Mouse (Mus musculus) heart, adult 2 months (tissue): Measurements from ENCODE around the gene Zkscan17. TPM values are rescaled to one million over a fixed set of nuclear protein-coding genes. Genes with fewer than 3 reads are reported as not detected.
A peak's percentile ranks its signal among the peaks of the same experiment; 100 is the strongest.

ENCODE experiments used
- DNase-seq, 2 experiments: peaks; one replicate each; pipeline ENCODE4 v3.0.0; 2021
- H3K27ac ChIP-seq: fragments of 200-600 bp; 2 replicates; pipeline ENCODE4 v1.8.1; 2022
- H3K27me3 ChIP-seq: fragments of 200-500 bp; 2 replicates; pipeline ENCODE4 v1.6.1; 2012; ENCODE audit warnings: mild to moderate bottlenecking, low read length, inconsistent platforms, mixed read lengths; ENCODE audit not compliant: control insufficient read depth, insufficient read depth
- H3K36me3 ChIP-seq: fragments of 200-500 bp; 2 replicates; pipeline ENCODE4 v1.6.1; 2012; ENCODE audit warnings: low read length, inconsistent platforms; ENCODE audit not compliant: control insufficient read depth, insufficient read depth
- H3K4me1 ChIP-seq: fragments of 200-500 bp; 2 replicates; pipeline ENCODE4 v1.6.1; 2011; ENCODE audit warnings: low read length; ENCODE audit not compliant: control insufficient read depth, insufficient read depth
- H3K4me3 ChIP-seq: fragments of 200-600 bp; 2 replicates; pipeline ENCODE4 v1.8.1; 2022
- H3K79me2 ChIP-seq: fragments of 200-500 bp; replicated peaks from 2 replicates; pipeline ENCODE4 v1.6.1; 2012; ENCODE audit warnings: mild to moderate bottlenecking, inconsistent platforms, low read length, moderate library complexity, mixed read lengths; ENCODE audit not compliant: control insufficient read depth, insufficient read depth
- H3K9ac ChIP-seq: fragments of 200-500 bp; 2 replicates; pipeline ENCODE4 v1.6.1; 2012; ENCODE audit warnings: low read depth, mild to moderate bottlenecking, control low read depth, inconsistent platforms, low read length, mixed read lengths
- CTCF ChIP-seq: fragments of 200-600 bp; IDR thresholded peaks from 2 replicates; pipeline ENCODE4 v1.8.1; 2022; ENCODE audit warnings: antibody characterized with exemption, mild to moderate bottlenecking, moderate library complexity
- EP300 ChIP-seq: fragments of 200-500 bp; IDR thresholded peaks from 2 replicates; pipeline ENCODE4 v1.6.1; 2011; ENCODE audit warnings: low read depth, low read length, control low read depth; ENCODE audit not compliant: insufficient read depth
- POLR2A ChIP-seq: fragments of 200-500 bp; IDR thresholded peaks from 2 replicates; pipeline ENCODE4 v1.6.1; 2011; ENCODE audit warnings: mild to moderate bottlenecking, low read depth, low read length, control low read depth; ENCODE audit not compliant: insufficient read depth
- WGBS: fragments of 180-500 bp; shearing (Covaris S2); methylation state at CpG from one replicate; pipeline ENCODE4 v1.1.7; 2018; 5-methylcytosine and 5-hydroxymethylcytosine counted together
- intact Hi-C: fragments of 180-260 bp; cut with DNase I; formaldehyde crosslinking; loops from one replicate; pipeline ENCODE4 v1.15.1; 2025
- polyA plus RNA-seq: library from polyadenylated mRNA; depleted of rRNA; stranded (reverse); fragments of >200 nt; gene quantifications from 2 replicates; pipeline ENCODE4 v1.2.3, GENCODE M21; 2012
- total RNA-seq, 2 experiments: library from RNA; stranded (reverse); gene quantifications; 2 replicates each; pipeline ENCODE4 v1.2.3; 2021

The Zkscan17 gene
- total and polyA plus RNA-seq, 3 experiments, result 7.8 to 14.8 (median 11.7) TPM

- peaks cover 1% of the 10 kb centered on the region; the same call in 1 of the 2 replicates for H3K4me1 ChIP-seq
- intact Hi-C loops, result no loop called here
- no peaks in the 10 kb centered on the region for H3K27me3 ChIP-seq
- H3K36me3 ChIP-seq, result no peaks in the 10 kb centered on the region; the same call in 1 of the 2 replicates
- peak; percentile 60 to 66 for DNase-seq
- no peak for TF ChIP-seq CTCF
- peak; percentile 39; the same call in 1 of the 2 replicates for TF ChIP-seq POLR2A
- peak overlapping the region; percentile 97 for H3K9ac ChIP-seq
- peak overlapping the region; percentile 91 for H3K27ac ChIP-seq
- H3K79me2 ChIP-seq, result no peaks in the 10 kb centered on the region
- H3K4me3 ChIP-seq, result peak overlapping the region; percentile 93
- WGBS, result 2% methylated on average over 21 of the region's 21 CpGs
Measured at GRCm38 (mm10) chr11:59505351-59505838, 21.2 kb downstream of the Zkscan17 start.

DNA sequence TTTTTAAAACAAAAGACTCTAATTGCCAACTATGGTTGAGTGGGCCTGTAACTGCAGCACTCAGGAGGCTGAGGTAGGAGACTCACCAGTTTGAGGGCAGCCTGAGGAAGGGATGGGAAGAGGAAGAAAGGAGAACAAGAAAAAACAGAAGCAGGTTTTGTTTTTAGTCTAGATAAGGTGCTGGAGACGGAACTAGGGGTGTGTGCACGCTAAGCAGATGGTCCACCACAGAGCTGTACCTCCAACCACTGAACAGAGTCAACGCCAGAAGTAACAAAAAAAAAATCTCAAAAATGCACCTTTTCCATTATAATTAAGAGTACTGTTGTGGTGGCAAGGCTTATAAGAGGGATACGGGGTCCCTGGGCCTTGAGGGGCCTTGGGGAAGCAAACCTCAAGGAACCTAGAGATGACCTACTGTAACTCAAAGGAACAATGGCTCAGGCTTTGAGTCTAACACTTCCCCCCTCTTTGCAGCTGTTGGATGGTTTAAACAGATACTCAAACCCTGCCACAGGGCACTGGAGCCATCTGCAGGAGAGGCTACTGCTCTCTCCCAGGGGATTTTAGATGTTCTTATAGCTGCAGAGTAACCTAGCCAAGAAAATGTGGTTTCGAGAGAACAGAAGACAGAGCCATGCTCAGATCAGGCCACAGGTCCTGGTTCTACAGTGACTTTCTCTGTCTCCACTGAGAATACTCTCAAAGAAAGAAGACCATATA, 24.4 kb downstream of the Zkscan17 start:
- no peaks in the 10 kb centered on the region; the same call in 1 of the 2 replicates for H3K36me3 ChIP-seq

GRCm38 (mm10) chr11:59497747-59498146, 28.8 kb downstream of the Zkscan17 start:
- no peaks in the 10 kb centered on the region for H3K4me1 ChIP-seq
- no peak overlapping the region for H3K9ac ChIP-seq
- no peaks in the 10 kb centered on the region; the same call in 1 of the 2 replicates for H3K36me3 ChIP-seq
- intact Hi-C loops, result no loop called here
- no peak overlapping the region for H3K27ac ChIP-seq
- TF ChIP-seq EP300 (no peak), POLR2A (no peak), CTCF (peak; percentile 28)
- no peaks in the 10 kb centered on the region for H3K27me3 ChIP-seq
- H3K4me3 ChIP-seq, result no peak overlapping the region
- WGBS, result 91% methylated on average over 7 of the region's 7 CpGs
- no peak for DNase-seq
- no peaks in the 10 kb centered on the region for H3K79me2 ChIP-seq

More for the DNA sequence above, 24.4 kb downstream of the Zkscan17 start:
- Histone ChIP-seq H3K9ac (no peak overlapping the region), H3K27me3 (no peaks in the 10 kb centered on the region), H3K79me2 (no peaks in the 10 kb centered on the region), H3K4me3 (no peak overlapping the region), H3K4me1 (peaks cover 1% of the 10 kb centered on the region; the same call in 1 of the 2 replicates), H3K27ac (no peak overlapping the region)
- intact Hi-C loops, result no loop called here
- DNase-seq, result no peak
- 83% methylated on average over 5 of the region's 5 CpGs for WGBS
- TF ChIP-seq POLR2A (no peak), EP300 (no peak), CTCF (no peak)

DNA sequence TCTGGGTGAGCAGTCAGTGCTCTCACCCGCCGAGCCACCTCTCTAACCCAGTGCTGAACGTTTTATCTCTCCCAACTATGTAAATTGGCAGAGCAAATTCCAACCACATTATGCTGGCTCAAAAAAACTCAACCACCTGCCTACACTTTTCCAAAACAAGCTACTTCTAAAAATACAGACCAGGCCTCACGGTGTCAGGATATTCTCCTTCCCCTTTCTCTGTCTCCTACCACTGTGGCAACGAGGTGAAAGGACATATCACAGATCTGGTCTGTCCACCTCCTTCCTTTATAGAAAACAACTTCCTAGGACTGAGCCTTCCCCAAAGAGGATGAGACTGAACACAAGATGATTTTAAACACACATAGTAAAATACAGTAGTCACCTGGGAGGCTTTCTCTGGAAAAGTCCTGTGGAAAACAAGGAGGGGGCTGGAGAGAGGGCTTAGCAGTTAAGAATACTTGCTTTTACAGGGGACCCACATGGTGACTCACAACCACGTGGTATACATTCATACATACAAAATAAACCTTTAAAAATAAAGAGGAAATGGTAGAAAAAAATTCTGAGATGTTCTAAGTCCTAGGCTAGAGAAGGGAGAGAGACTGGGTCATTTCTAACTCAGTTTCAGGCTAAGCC, 29.8 kb downstream of the Zkscan17 start:
- Histone ChIP-seq H3K9ac (no peak overlapping the region), H3K4me1 (no peaks in the 10 kb centered on the region), H3K79me2 (no peaks in the 10 kb centered on the region), H3K36me3 (no peaks in the 10 kb centered on the region), H3K27me3 (no peaks in the 10 kb centered on the region), H3K27ac (no peak overlapping the region), H3K4me3 (no peak overlapping the region)
- intact Hi-C loops, result no loop called here
- TF ChIP-seq POLR2A (no peak), CTCF (no peak)
- DNase-seq, result no peak
- WGBS, result 52% methylated on average over 6 of the region's 6 CpGs

DNA sequence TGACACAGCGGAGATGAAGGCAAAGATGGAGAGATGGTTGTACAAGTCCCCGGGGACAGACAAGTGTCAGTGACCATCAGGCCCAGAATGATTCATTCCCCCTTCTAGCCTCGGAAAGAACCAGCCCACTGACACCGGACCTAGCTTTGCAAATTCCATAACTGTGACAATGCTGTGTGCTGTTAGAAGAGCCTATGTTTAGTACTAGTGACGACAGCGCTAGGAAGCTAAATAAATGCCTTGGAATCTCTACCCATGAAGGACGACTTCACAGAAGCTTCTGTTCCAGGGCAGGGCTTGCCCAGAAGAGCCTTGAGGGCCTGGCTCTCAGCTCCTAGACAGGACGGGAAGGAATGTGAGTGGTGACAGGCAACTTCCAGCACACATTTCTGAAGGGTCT, 40.3 kb downstream of the Zkscan17 start:
- intact Hi-C loops, result no loop called here
- Histone ChIP-seq H3K36me3 (no peaks in the 10 kb centered on the region), H3K79me2 (no peaks in the 10 kb centered on the region), H3K4me1 (no peaks in the 10 kb centered on the region), H3K9ac (no peak overlapping the region), H3K4me3 (no peak overlapping the region), H3K27ac (no peak overlapping the region), H3K27me3 (no peaks in the 10 kb centered on the region)
- DNase-seq, result no peak
- 72% methylated on average over 8 of the region's 8 CpGs for WGBS
- no peak for TF ChIP-seq EP300
- TF ChIP-seq POLR2A, result no peak
- no peak for TF ChIP-seq CTCF

GRCm38 (mm10) chr11:59485641-59486040, 40.9 kb downstream of the Zkscan17 start:
- H3K27ac ChIP-seq, result no peak overlapping the region
- H3K4me1 ChIP-seq, result no peaks in the 10 kb centered on the region
- H3K27me3 ChIP-seq, result no peaks in the 10 kb centered on the region
- no peak for DNase-seq
- no peaks in the 10 kb centered on the region for H3K36me3 ChIP-seq
- intact Hi-C loops, result no loop called here
- no peak overlapping the region for H3K4me3 ChIP-seq
- 44% methylated on average over 2 of the region's 2 CpGs for WGBS
- no peak for TF ChIP-seq EP300
- no peak for TF ChIP-seq CTCF
- no peaks in the 10 kb centered on the region for H3K79me2 ChIP-seq
- no peak overlapping the region for H3K9ac ChIP-seq
